Mouse (Mus musculus) thymus, adult 2 months (tissue): Measurements from ENCODE around the gene Bdkrb2.

Experiments
- CTCF ChIP-seq: fragments of 200-500 bp; IDR thresholded peaks from 2 replicates; pipeline ENCODE4 v1.5.1; 2012; ENCODE audit warnings: mild to moderate bottlenecking, control low read depth, low read length, moderate library complexity, borderline replicate concordance; ENCODE audit not compliant: control insufficient read depth, poor library complexity, insufficient read depth; ENCODE audit errors: extremely low read depth
- POLR2A ChIP-seq: fragments of 200-500 bp; IDR thresholded peaks from 2 replicates; pipeline ENCODE4 v1.6.1; 2012; ENCODE audit warnings: mild to moderate bottlenecking, low read length, control low read depth, moderate library complexity; ENCODE audit not compliant: control insufficient read depth, poor library complexity, insufficient read depth; ENCODE audit errors: extremely low read depth

GRCm38 (mm10) chr12:105539649-105540048 lies 23.4 kb upstream of the Bdkrb2 start:
- TF ChIP-seq POLR2A, result no peak
- no peak for TF ChIP-seq CTCF
